Comparison of ENCODE assay signal across 14 mouse cellular contexts in the genomic region with DNA sequence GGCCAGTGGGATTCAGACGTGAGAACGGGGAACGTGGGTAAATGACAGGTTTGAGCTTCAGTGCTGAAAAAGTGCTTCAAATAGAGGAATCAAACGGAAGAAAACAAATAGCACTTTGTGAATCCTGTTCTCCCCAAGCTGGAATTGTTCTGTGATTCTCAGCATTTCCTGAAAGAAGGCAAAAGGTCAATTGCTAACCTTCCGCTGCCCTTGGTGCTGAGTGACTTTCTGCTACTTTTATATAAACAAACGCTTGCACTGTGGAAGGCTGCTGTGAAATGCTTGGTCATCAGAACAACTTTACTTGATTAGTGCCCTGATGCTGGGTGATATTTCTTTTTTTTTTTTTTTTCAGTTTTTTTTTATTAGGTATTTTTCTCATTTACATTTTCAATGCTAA.
DNase-seq lines count a peak whose midpoint lies in the region; ATAC-seq and TF ChIP-seq lines count a peak whose summit lies in the region.
"Had no signal": no experiment of that assay in that cellular context is flagged by ENCODE, and none has a peak within 500 bp of the region (broad histone marks: within the 10 kb centered on the region; RNA-seq: fewer than 3 reads in every experiment).

No protein-coding gene starts in this region.

- H3K4me1 ChIP-seq in hindbrain, embryonic 10.5 days (replicated peaks), result peaks cover 16% of the 10 kb centered on the region; the same call in 1 of the 2 replicates
- H3K4me1 ChIP-seq in hindbrain, embryonic 13.5 days (replicated peaks), result peaks cover 15% of the 10 kb centered on the region; the same call in 1 of the 2 replicates
- H3K4me1 ChIP-seq in testis, adult 2 months (ENCODE audit: control insufficient read depth, insufficient read depth, low read length), result no peaks in the 10 kb centered on the region
- peaks cover 4% of the 10 kb centered on the region; the same call in 1 of the 2 replicates for H3K4me1 ChIP-seq in kidney, embryonic 15.5 days
- H3K4me1 ChIP-seq in intestine, embryonic 16.5 days (ENCODE audit: control insufficient read depth, insufficient read depth, low read length), result no peaks in the 10 kb centered on the region

- ATAC-seq in hindbrain, embryonic 13.5 days (ENCODE audit: low FRiP score), result no peak
- 0 out of 2 replicates have a peak, but pooled peaks have one; percentile 56 for ATAC-seq in kidney, embryonic 15.5 days (replicated peaks; ENCODE audit: low FRiP score)
- ATAC-seq in intestine, embryonic 16.5 days, result no peak

- 12% methylated on average over 6 of the region's 6 CpGs for WGBS in hindbrain, embryonic 10.5 days
- WGBS in hindbrain, embryonic 13.5 days, result 13% methylated on average over 6 of the region's 6 CpGs
- WGBS in kidney, embryonic 15.5 days, result 14% methylated on average over 6 of the region's 6 CpGs
- WGBS in intestine, embryonic 16.5 days, result 29% methylated on average over 6 of the region's 6 CpGs

- H3K4me2 ChIP-seq in hindbrain, embryonic 13.5 days, result no peak overlapping the region
- H3K4me2 ChIP-seq in kidney, embryonic 15.5 days, result no peak overlapping the region
- H3K4me2 ChIP-seq in intestine, embryonic 16.5 days (ENCODE audit: low read depth, low read length), result no peak overlapping the region

- H3K36me3 ChIP-seq in hindbrain, embryonic 10.5 days, result no peaks in the 10 kb centered on the region
- H3K36me3 ChIP-seq in hindbrain, embryonic 13.5 days, result no peaks in the 10 kb centered on the region
- no peaks in the 10 kb centered on the region for H3K36me3 ChIP-seq in testis, adult 2 months (ENCODE audit: control insufficient read depth, insufficient read depth, low read length)
- no peaks in the 10 kb centered on the region for H3K36me3 ChIP-seq in kidney, embryonic 15.5 days
- no peaks in the 10 kb centered on the region for H3K36me3 ChIP-seq in intestine, embryonic 16.5 days (ENCODE audit: control insufficient read depth, insufficient read depth, low read length)
- H3K36me3 ChIP-seq: limb, embryonic 10.5 days had no signal

- H3K27me3 ChIP-seq in hindbrain, embryonic 10.5 days (ENCODE audit: insufficient read depth, poor library complexity, severe bottlenecking), result no peaks in the 10 kb centered on the region
- no peaks in the 10 kb centered on the region for H3K27me3 ChIP-seq in hindbrain, embryonic 13.5 days
- H3K27me3 ChIP-seq in testis, adult 2 months (ENCODE audit: control insufficient read depth, insufficient read depth, low read length), result no peaks in the 10 kb centered on the region
- H3K27me3 ChIP-seq in kidney, embryonic 15.5 days, result no peaks in the 10 kb centered on the region
- no peaks in the 10 kb centered on the region for H3K27me3 ChIP-seq in intestine, embryonic 16.5 days (replicated peaks; ENCODE audit: control insufficient read depth, insufficient read depth, low read length)

- no peak overlapping the region for H3K4me3 ChIP-seq in hindbrain, embryonic 10.5 days
- H3K4me3 ChIP-seq in hindbrain, embryonic 13.5 days, result no peak overlapping the region
- H3K4me3 ChIP-seq in testis, adult 2 months (ENCODE audit: control insufficient read depth, low read depth, low read length), result no peak overlapping the region
- H3K4me3 ChIP-seq in kidney, embryonic 15.5 days (replicated peaks), result no peak overlapping the region
- no peak overlapping the region for H3K4me3 ChIP-seq in intestine, embryonic 16.5 days (ENCODE audit: low read length)
- H3K4me3 ChIP-seq: heart, adult 2 months; layer of hippocampus, adult 2 months; limb, embryonic 10.5 days had no signal

- peak; percentile 12 for DNase-seq in hindbrain, embryonic 10.5 days (ENCODE audit: low spot score)
- no peak for DNase-seq in testis, postnatal 10 days (ENCODE audit: low spot score)
- no peak for DNase-seq in gastrocnemius, adult 8-10 months (ENCODE audit: low spot score in 2 of 2)
- DNase-seq in cerebellum, postnatal 14 days, result no peak
- DNase-seq: adrenal gland, adult 8-10 months; cerebellum, adult 18-20 months; heart, adult 2 months; retina, postnatal 1 day had no signal

- no peak for TF ChIP-seq CTCF in testis, adult 2 months (IDR thresholded peaks at IDR 0.05; ENCODE audit: control insufficient read depth, insufficient read depth, insufficient replicate concordance, low read depth, low read length)

- no peak for TF ChIP-seq POLR2A in testis, adult 2 months (IDR thresholded peaks at IDR 0.05; ENCODE audit: control insufficient read depth, low read depth, low read length)

- H3K9me3 ChIP-seq in hindbrain, embryonic 10.5 days, result no peaks in the 10 kb centered on the region
- H3K9me3 ChIP-seq in hindbrain, embryonic 13.5 days, result no peaks in the 10 kb centered on the region
- no peaks in the 10 kb centered on the region for H3K9me3 ChIP-seq in kidney, embryonic 15.5 days (replicated peaks)
- H3K9me3 ChIP-seq in intestine, embryonic 16.5 days (ENCODE audit: control insufficient read depth, low read length), result no peaks in the 10 kb centered on the region
- H3K9me3 ChIP-seq: limb, embryonic 10.5 days had no signal

- H3K27ac ChIP-seq in hindbrain, embryonic 10.5 days, result 0 out of 2 replicates have a peak overlapping the region, but pooled peaks have one; percentile 12
- H3K27ac ChIP-seq in hindbrain, embryonic 13.5 days, result no peak overlapping the region
- 0 out of 2 replicates have a peak overlapping the region, but pooled peaks have one; percentile 1 for H3K27ac ChIP-seq in testis, adult 2 months (ENCODE audit: control insufficient read depth, insufficient read depth, low read depth, low read length)
- peak overlapping the region; percentile 54; the same call in 1 of the 2 replicates for H3K27ac ChIP-seq in kidney, embryonic 15.5 days
- no peak overlapping the region for H3K27ac ChIP-seq in intestine, embryonic 16.5 days (ENCODE audit: low read length)
- H3K27ac ChIP-seq: heart, adult 2 months; layer of hippocampus, adult 2 months; limb, embryonic 10.5 days had no signal

- no peak overlapping the region for H3K9ac ChIP-seq in hindbrain, embryonic 13.5 days
- H3K9ac ChIP-seq in kidney, embryonic 15.5 days, result no peak overlapping the region
- no peak overlapping the region for H3K9ac ChIP-seq in intestine, embryonic 16.5 days (ENCODE audit: low read depth, low read length)

Comparison
In these comparisons a context has a peak if more than half of its experiments do, and no peak if none do; other contexts are left out.
1. H3K27ac ChIP-seq: peak in hindbrain, embryonic 10.5 days (single experiment), testis, adult 2 months (single experiment) and kidney, embryonic 15.5 days (single experiment); none in hindbrain, embryonic 13.5 days (single experiment) and intestine, embryonic 16.5 days (single experiment).